Mouse (Mus musculus) CH12.LX (cell line): ENCODE data around the gene Psma5.

Source experiments
- POLR2A ChIP-seq: IDR thresholded peaks from 2 replicates; pipeline ENCODE4 v1.6.1; 2011; ENCODE audit warnings: low read depth, mild to moderate bottlenecking, improper control_type of control experiment, low read length
- ZKSCAN1 ChIP-seq: IDR thresholded peaks from 2 replicates; pipeline ENCODE4 v1.6.1; 2012; ENCODE audit warnings: low read depth, inconsistent platforms, low read length, improper control_type of control experiment, borderline replicate concordance

- TF ChIP-seq POLR2A (no peak), ZKSCAN1 (no peak)
These were observed 25.1 kb upstream of the Psma5 start for GRCm38 (mm10) chr3:108231646-108232045.
